ENCODE assay signal across 12 mouse cellular contexts in genomic region chr2:35703241-35703640, GRCm38 (mm10).
DNase-seq lines count a peak whose midpoint lies in the region; ATAC-seq and TF ChIP-seq lines count a peak whose summit lies in the region.
"Had no signal": no experiment of that assay in that cellular context is flagged by ENCODE, and none has a peak within 500 bp of the region (broad histone marks: within the 10 kb centered on the region; RNA-seq: fewer than 3 reads in every experiment).

No protein-coding gene starts in this region.

- H3K27ac ChIP-seq in forebrain, embryonic 13.5 days = peak overlapping the region; percentile 59; the same call in 1 of the 2 replicates
- H3K27ac ChIP-seq in forebrain, postnatal 0 days (ENCODE audit: low read depth, low read length) = no peak overlapping the region
- peak overlapping the region; percentile 49 for H3K27ac ChIP-seq in layer of hippocampus, adult 2 months
- peak overlapping the region; percentile 75; the same call in 1 of the 2 replicates for H3K27ac ChIP-seq in limb, embryonic 10.5 days

- no peak overlapping the region for H3K4me2 ChIP-seq in forebrain, embryonic 13.5 days
- H3K4me2 ChIP-seq in forebrain, postnatal 0 days (ENCODE audit: low read depth) = no peak overlapping the region

- no peak for TF ChIP-seq CTCF in forebrain, postnatal 0 days (IDR thresholded peaks at IDR 0.05; ENCODE audit: low read depth)
- TF ChIP-seq CTCF in layer of hippocampus, adult 2 months (conservative IDR thresholded peaks at IDR 0.05) = no peak

- DNase-seq in forebrain, postnatal 0 days = no peak
- DNase-seq in layer of hippocampus, adult 2 months (ENCODE audit: low spot score in 2 of 2) = no peak
- DNase-seq in layer of hippocampus, adult 9-11 months = no peak
- peak; percentile 65 for DNase-seq in Muller cell, postnatal 12 days (ENCODE audit: inconsistent ontology term)
- no peak for DNase-seq in limb, embryonic 10.5 days (ENCODE audit: low spot score)
- no peak for DNase-seq in left cerebral cortex, postnatal 36 days (ENCODE audit: low spot score in 2 of 2)
- DNase-seq in left cerebral cortex, postnatal 4 days = no peak
- DNase-seq: adrenal gland, adult 2 months; heart, postnatal 36 days; kidney, postnatal 4 days; right cerebral cortex, postnatal 14 days had no signal

- no peaks in the 10 kb centered on the region for H3K27me3 ChIP-seq in forebrain, embryonic 13.5 days
- H3K27me3 ChIP-seq in forebrain, postnatal 0 days (ENCODE audit: insufficient read depth, low read length) = no peaks in the 10 kb centered on the region
- no peaks in the 10 kb centered on the region for H3K27me3 ChIP-seq in limb, embryonic 10.5 days (ENCODE audit: low read depth, poor library complexity, severe bottlenecking)

- ATAC-seq in forebrain, embryonic 13.5 days = no peak
- no peak for ATAC-seq in forebrain, postnatal 0 days

- H3K9ac ChIP-seq in forebrain, embryonic 13.5 days = no peak overlapping the region
- H3K9ac ChIP-seq in forebrain, postnatal 0 days = no peak overlapping the region

- intact Hi-C loops in left cerebral cortex, postnatal 36 days (cut with DNase I) = no loop called here
- intact Hi-C loops in left cerebral cortex, postnatal 4 days (cut with DNase I) = no loop called here

- H3K4me3 ChIP-seq in forebrain, embryonic 13.5 days = no peak overlapping the region
- no peak overlapping the region for H3K4me3 ChIP-seq in forebrain, postnatal 0 days (ENCODE audit: low read depth, low read length)
- no peak overlapping the region for H3K4me3 ChIP-seq in layer of hippocampus, adult 2 months
- no peak overlapping the region for H3K4me3 ChIP-seq in limb, embryonic 10.5 days

- H3K9me3 ChIP-seq in forebrain, embryonic 13.5 days (replicated peaks) = no peaks in the 10 kb centered on the region
- H3K9me3 ChIP-seq in forebrain, postnatal 0 days (ENCODE audit: low read length) = no peaks in the 10 kb centered on the region
- no peaks in the 10 kb centered on the region; the same call in 1 of the 2 replicates for H3K9me3 ChIP-seq in limb, embryonic 10.5 days (replicated peaks)

- H3K36me3 ChIP-seq in forebrain, embryonic 13.5 days (ENCODE audit: poor library complexity, severe bottlenecking) = peaks cover 19% of the 10 kb centered on the region
- no peaks in the 10 kb centered on the region; the same call in 1 of the 2 replicates for H3K36me3 ChIP-seq in forebrain, postnatal 0 days (ENCODE audit: insufficient read depth)
- H3K36me3 ChIP-seq in limb, embryonic 10.5 days = peaks cover 54% of the 10 kb centered on the region

- 96% methylated on average over 3 of the region's 3 CpGs for WGBS in forebrain, embryonic 13.5 days
- WGBS in forebrain, postnatal 0 days = 89% methylated on average over 3 of the region's 3 CpGs
- 99% methylated on average over 3 of the region's 3 CpGs for WGBS in limb, embryonic 10.5 days

- H3K4me1 ChIP-seq in forebrain, embryonic 13.5 days = peaks cover 37% of the 10 kb centered on the region
- H3K4me1 ChIP-seq in forebrain, postnatal 0 days (ENCODE audit: insufficient read depth) = no peaks in the 10 kb centered on the region; the same call in 1 of the 2 replicates
- peaks cover 48% of the 10 kb centered on the region for H3K4me1 ChIP-seq in limb, embryonic 10.5 days
